Mouse (Mus musculus) testis, adult 2 months (tissue): ENCODE data around the gene Luzp1. TPM values are rescaled to one million over a fixed set of nuclear protein-coding genes. Genes with fewer than 3 reads are reported as not detected.

ENCODE experiments used
- H3K27ac ChIP-seq: fragments of 200-500 bp; 2 replicates; pipeline ENCODE4 v1.5.1; 2012; ENCODE audit warnings: low read depth, low read length; ENCODE audit not compliant: control insufficient read depth, insufficient read depth
- H3K27me3 ChIP-seq: fragments of 200-500 bp; 2 replicates; pipeline ENCODE4 v1.6.1; 2012; ENCODE audit warnings: mild to moderate bottlenecking, low read length, moderate library complexity; ENCODE audit not compliant: control insufficient read depth, insufficient read depth
- H3K36me3 ChIP-seq: fragments of 200-500 bp; 2 replicates; pipeline ENCODE4 v1.6.1; 2012; ENCODE audit warnings: mild to moderate bottlenecking, low read length; ENCODE audit not compliant: control insufficient read depth, insufficient read depth
- H3K4me1 ChIP-seq: fragments of 200-500 bp; 2 replicates; pipeline ENCODE4 v1.6.1; 2012; ENCODE audit warnings: low read length; ENCODE audit not compliant: control insufficient read depth, insufficient read depth
- H3K4me3 ChIP-seq: fragments of 200-500 bp; 2 replicates; pipeline ENCODE4 v1.5.1; 2012; ENCODE audit warnings: low read depth, mild to moderate bottlenecking, low read length, moderate library complexity, mixed read lengths; ENCODE audit not compliant: control insufficient read depth
- CTCF ChIP-seq: fragments of 200-500 bp; IDR thresholded peaks from 2 replicates; pipeline ENCODE4 v1.5.1; 2012; ENCODE audit warnings: low read depth, mild to moderate bottlenecking, inconsistent platforms, low read length, moderate library complexity; ENCODE audit not compliant: control insufficient read depth, insufficient read depth, insufficient replicate concordance
- POLR2A ChIP-seq: fragments of 200-500 bp; IDR thresholded peaks from 2 replicates; pipeline ENCODE4 v1.6.1; 2012; ENCODE audit warnings: low read depth, mild to moderate bottlenecking, inconsistent platforms, low read length, moderate library complexity; ENCODE audit not compliant: control insufficient read depth
- polyA plus RNA-seq: library from polyadenylated mRNA; depleted of rRNA; stranded (reverse); fragments of >200 nt; gene quantifications from 2 replicates; pipeline ENCODE4 v1.2.3, GENCODE M21; 2012

The Luzp1 gene
- polyA plus RNA-seq, 1 experiment, result 61.1 TPM

- Histone ChIP-seq H3K36me3 (peaks cover 3% of the 10 kb centered on the region), H3K4me1 (no peaks in the 10 kb centered on the region), H3K27me3 (no peaks in the 10 kb centered on the region), H3K27ac (no peak overlapping the region), H3K4me3 (no peak overlapping the region)
- TF ChIP-seq POLR2A, result no peak
- no peak for TF ChIP-seq CTCF
Observed at GRCm38 (mm10) chr4:136553108-136553507, 83.5 kb downstream of the Luzp1 start.

- H3K27ac ChIP-seq, result no peak overlapping the region
- H3K27me3 ChIP-seq, result no peaks in the 10 kb centered on the region
- H3K4me3 ChIP-seq, result no peak overlapping the region
- no peaks in the 10 kb centered on the region for H3K4me1 ChIP-seq
- peaks cover 4% of the 10 kb centered on the region for H3K36me3 ChIP-seq
- TF ChIP-seq POLR2A (no peak), CTCF (no peak)
Observed at GRCm38 (mm10) chr4:136557638-136558037, 88.1 kb downstream of the Luzp1 start.

GRCm38 (mm10) chr4:136559690-136560089 lies 90.1 kb downstream of the Luzp1 start:
- Histone ChIP-seq H3K27me3 (no peaks in the 10 kb centered on the region), H3K27ac (no peak overlapping the region), H3K4me1 (no peaks in the 10 kb centered on the region), H3K4me3 (no peak overlapping the region), H3K36me3 (peaks cover 3% of the 10 kb centered on the region; the same call in 1 of the 2 replicates)
- TF ChIP-seq CTCF (no peak), POLR2A (no peak)

GRCm38 (mm10) chr4:136560270-136560991 lies 90.9 kb downstream of the Luzp1 start:
- no peaks in the 10 kb centered on the region for H3K27me3 ChIP-seq
- TF ChIP-seq POLR2A, result no peak
- no peak for TF ChIP-seq CTCF
- H3K36me3 ChIP-seq, result peaks cover 3% of the 10 kb centered on the region; the same call in 1 of the 2 replicates
- no peak overlapping the region for H3K27ac ChIP-seq
- no peak overlapping the region for H3K4me3 ChIP-seq
- H3K4me1 ChIP-seq, result no peaks in the 10 kb centered on the region

GRCm38 (mm10) chr4:136562755-136563154 lies 93.2 kb downstream of the Luzp1 start:
- no peak overlapping the region for H3K4me3 ChIP-seq
- no peaks in the 10 kb centered on the region for H3K4me1 ChIP-seq
- TF ChIP-seq CTCF, result no peak
- no peak for TF ChIP-seq POLR2A
- peaks cover 3% of the 10 kb centered on the region; the same call in 1 of the 2 replicates for H3K36me3 ChIP-seq
- no peaks in the 10 kb centered on the region for H3K27me3 ChIP-seq
- H3K27ac ChIP-seq, result no peak overlapping the region

GRCm38 (mm10) chr4:136568629-136569028 lies 99.1 kb downstream of the Luzp1 start:
- Histone ChIP-seq H3K4me1 (no peaks in the 10 kb centered on the region), H3K36me3 (peaks cover 1% of the 10 kb centered on the region; the same call in 1 of the 2 replicates), H3K27ac (no peak overlapping the region), H3K4me3 (no peak overlapping the region), H3K27me3 (no peaks in the 10 kb centered on the region)
- TF ChIP-seq POLR2A (no peak), CTCF (no peak)

GRCm38 (mm10) chr4:136569998-136570397 lies 100.4 kb downstream of the Luzp1 start:
- Histone ChIP-seq H3K4me1 (no peaks in the 10 kb centered on the region), H3K4me3 (no peak overlapping the region), H3K27ac (no peak overlapping the region), H3K27me3 (no peaks in the 10 kb centered on the region), H3K36me3 (peaks cover 1% of the 10 kb centered on the region; the same call in 1 of the 2 replicates)
- TF ChIP-seq POLR2A, result no peak
- TF ChIP-seq CTCF, result no peak
